ENCODE assay signal across 20 mouse cellular contexts in the genomic region with DNA sequence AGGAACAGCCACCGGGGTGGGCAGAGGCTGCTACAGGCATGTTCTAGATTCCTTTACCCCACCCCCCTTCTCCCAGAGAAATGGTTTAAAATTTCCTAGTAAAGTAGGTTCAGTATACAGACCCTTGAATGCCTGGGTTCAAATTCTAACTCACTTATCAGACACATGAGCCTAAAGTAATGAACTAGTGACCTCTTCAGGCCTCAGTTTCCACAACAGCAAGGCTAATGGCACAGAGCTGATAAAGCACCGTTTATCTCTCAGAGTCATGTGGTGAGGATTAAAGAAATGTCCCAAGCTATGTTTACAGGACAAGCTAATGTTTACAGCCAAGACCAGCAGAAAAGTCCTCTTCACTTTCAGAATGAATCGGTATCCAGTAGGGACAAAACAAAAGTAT. TPM values are rescaled to one million over a fixed set of nuclear protein-coding genes. Genes with fewer than 3 reads are reported as not detected.
DNase-seq lines count a peak whose midpoint lies in the region; ATAC-seq and TF ChIP-seq lines count a peak whose summit lies in the region.
"Had no signal": no experiment of that assay in that cellular context is flagged by ENCODE, and none has a peak within 500 bp of the region (broad histone marks: within the 10 kb centered on the region; RNA-seq: fewer than 3 reads in every experiment).

No protein-coding gene starts in this region.

- H3K27me3 ChIP-seq in hindbrain, postnatal 0 days (ENCODE audit: insufficient read depth, low read length): no peaks in the 10 kb centered on the region
- no peaks in the 10 kb centered on the region for H3K27me3 ChIP-seq in hindbrain, embryonic 16.5 days (replicated peaks; ENCODE audit: control insufficient read depth, insufficient read depth, low read length)
- H3K27me3 ChIP-seq in liver, embryonic 16.5 days (ENCODE audit: control insufficient read depth, insufficient read depth, low read depth, low read length): no peaks in the 10 kb centered on the region
- 0 out of 2 replicates have a peak, but pooled peaks cover 3% of the 10 kb centered on the region for H3K27me3 ChIP-seq in forebrain, embryonic 16.5 days (replicated peaks; ENCODE audit: control insufficient read depth, insufficient read depth, low read length)
- no peaks in the 10 kb centered on the region for H3K27me3 ChIP-seq in midbrain, embryonic 11.5 days (ENCODE audit: control insufficient read depth, insufficient read depth, low read length)
- H3K27me3 ChIP-seq: megakaryocyte, embryonic 14.5 days had no signal

- WGBS in hindbrain, postnatal 0 days: 44% methylated on average over 3 of the region's 3 CpGs
- WGBS in hindbrain, embryonic 16.5 days: 51% methylated on average over 3 of the region's 3 CpGs
- 21% methylated on average over 3 of the region's 3 CpGs for WGBS in liver, embryonic 16.5 days (ENCODE audit: insufficient replicate concordance)
- WGBS in forebrain, embryonic 16.5 days: 49% methylated on average over 3 of the region's 3 CpGs
- WGBS in midbrain, embryonic 11.5 days: 40% methylated on average over 3 of the region's 3 CpGs

- H3K9ac ChIP-seq in hindbrain, postnatal 0 days (replicated peaks; ENCODE audit: low read length): no peak overlapping the region
- H3K9ac ChIP-seq in hindbrain, embryonic 16.5 days (ENCODE audit: low read depth, low read length): no peak overlapping the region
- H3K9ac ChIP-seq in liver, embryonic 16.5 days (ENCODE audit: low read depth, low read length): no peak overlapping the region
- H3K9ac ChIP-seq in forebrain, embryonic 16.5 days (replicated peaks; ENCODE audit: low read depth, low read length): no peak overlapping the region
- H3K9ac ChIP-seq in midbrain, embryonic 11.5 days (ENCODE audit: low read length): no peak overlapping the region
- H3K9ac ChIP-seq: neural tube, embryonic 13.5 days had no signal

- no peak for ATAC-seq in hindbrain, postnatal 0 days
- ATAC-seq in hindbrain, embryonic 16.5 days: no peak
- ATAC-seq in erythroblast, adult 5-6 weeks (replicated peaks; ENCODE audit: low FRiP score, poor library complexity, severe bottlenecking): peak; percentile 65; the same call in 1 of the 2 replicates
- peak; percentile 59 for ATAC-seq in liver, embryonic 16.5 days (ENCODE audit: low read depth)
- ATAC-seq in forebrain, embryonic 16.5 days: no peak
- ATAC-seq in midbrain, embryonic 11.5 days (ENCODE audit: low FRiP score): no peak
- ATAC-seq: forebrain, embryonic 14.5 days had no signal

- no peak overlapping the region for H3K27ac ChIP-seq in hindbrain, postnatal 0 days
- H3K27ac ChIP-seq in hindbrain, embryonic 16.5 days (ENCODE audit: low read depth, low read length): no peak overlapping the region
- 0 out of 2 replicates have a peak overlapping the region, but pooled peaks have one; percentile 16 for H3K27ac ChIP-seq in liver, embryonic 16.5 days (ENCODE audit: low read length)
- no peak overlapping the region for H3K27ac ChIP-seq in forebrain, embryonic 16.5 days (ENCODE audit: low read length)
- no peak overlapping the region for H3K27ac ChIP-seq in midbrain, embryonic 11.5 days (ENCODE audit: low read depth, low read length)
- H3K27ac ChIP-seq: heart, embryonic 10.5 days; neural tube, embryonic 13.5 days had no signal

- H3K4me1 ChIP-seq in hindbrain, postnatal 0 days (ENCODE audit: insufficient read depth, low read length): no peaks in the 10 kb centered on the region
- H3K4me1 ChIP-seq in hindbrain, embryonic 16.5 days (ENCODE audit: control insufficient read depth, insufficient read depth, low read depth, low read length): no peaks in the 10 kb centered on the region
- H3K4me1 ChIP-seq in liver, embryonic 16.5 days (ENCODE audit: control insufficient read depth, low read depth, low read length): peaks cover 19% of the 10 kb centered on the region
- H3K4me1 ChIP-seq in forebrain, embryonic 16.5 days (replicated peaks; ENCODE audit: control insufficient read depth, insufficient read depth, low read length): no peaks in the 10 kb centered on the region
- H3K4me1 ChIP-seq in midbrain, embryonic 11.5 days (ENCODE audit: control insufficient read depth, insufficient read depth, low read length): peaks cover 5% of the 10 kb centered on the region

- H3K4me3 ChIP-seq in hindbrain, postnatal 0 days (ENCODE audit: low read length): no peak overlapping the region
- H3K4me3 ChIP-seq in hindbrain, embryonic 16.5 days (ENCODE audit: low read length): no peak overlapping the region
- no peak overlapping the region for H3K4me3 ChIP-seq in liver, embryonic 16.5 days (ENCODE audit: low read depth, low read length)
- no peak overlapping the region for H3K4me3 ChIP-seq in forebrain, embryonic 16.5 days (replicated peaks; ENCODE audit: low read length)
- no peak overlapping the region for H3K4me3 ChIP-seq in midbrain, embryonic 11.5 days (ENCODE audit: low read depth, low read length)
- H3K4me3 ChIP-seq: heart, embryonic 10.5 days; megakaryocyte, embryonic 14.5 days; neural tube, embryonic 13.5 days had no signal

- H3K9me3 ChIP-seq in hindbrain, postnatal 0 days (ENCODE audit: low read length): no peaks in the 10 kb centered on the region
- no peaks in the 10 kb centered on the region for H3K9me3 ChIP-seq in hindbrain, embryonic 16.5 days (ENCODE audit: control insufficient read depth, low read length)
- H3K9me3 ChIP-seq in liver, embryonic 16.5 days (replicated peaks; ENCODE audit: control insufficient read depth, low read length): no peaks in the 10 kb centered on the region
- H3K9me3 ChIP-seq in forebrain, embryonic 16.5 days (ENCODE audit: control insufficient read depth, low read length): no peaks in the 10 kb centered on the region
- H3K9me3 ChIP-seq in midbrain, embryonic 11.5 days (ENCODE audit: control insufficient read depth, low read length): no peaks in the 10 kb centered on the region
- H3K9me3 ChIP-seq: heart, embryonic 10.5 days; megakaryocyte, embryonic 14.5 days; neural tube, embryonic 13.5 days had no signal

- DNase-seq in hindbrain, postnatal 0 days (ENCODE audit: low spot score): no peak
- peak; percentile 53 for DNase-seq in 416B (ENCODE audit: low read depth)
- DNase-seq in midbrain, embryonic 11.5 days (ENCODE audit: low spot score, missing footprints): no peak
- DNase-seq in embryo, embryonic 10 days (ENCODE audit: low spot score): no peak
- DNase-seq: adrenal gland, postnatal 10 days; B cell, adult 2 months; cerebellum, adult 9-10 months; embryo, embryonic 11 days; gastrocnemius, postnatal 25 days; kidney, postnatal 25 days; lung, adult 18-20 months; thymus, adult 2 months had no signal

- no peak overlapping the region for H3K4me2 ChIP-seq in hindbrain, postnatal 0 days (ENCODE audit: low read depth, low read length)
- H3K4me2 ChIP-seq in hindbrain, embryonic 16.5 days (ENCODE audit: low read length): no peak overlapping the region
- H3K4me2 ChIP-seq in liver, embryonic 16.5 days (ENCODE audit: low read depth, low read length): no peak overlapping the region
- H3K4me2 ChIP-seq in forebrain, embryonic 16.5 days (ENCODE audit: low read length): no peak overlapping the region
- H3K4me2 ChIP-seq in midbrain, embryonic 11.5 days: no peak overlapping the region
- H3K4me2 ChIP-seq: neural tube, embryonic 13.5 days had no signal

- TF ChIP-seq CTCF in hindbrain, postnatal 0 days (IDR thresholded peaks at IDR 0.05; ENCODE audit: low read depth): 0 out of 2 replicates have a peak, but pooled peaks have one; percentile 3

- H3K36me3 ChIP-seq in hindbrain, postnatal 0 days (ENCODE audit: insufficient read depth, low read length): no peaks in the 10 kb centered on the region
- no peaks in the 10 kb centered on the region for H3K36me3 ChIP-seq in hindbrain, embryonic 16.5 days (ENCODE audit: control insufficient read depth, insufficient read depth, low read length)
- H3K36me3 ChIP-seq in liver, embryonic 16.5 days (ENCODE audit: control insufficient read depth, insufficient read depth): no peaks in the 10 kb centered on the region
- no peaks in the 10 kb centered on the region for H3K36me3 ChIP-seq in forebrain, embryonic 16.5 days (ENCODE audit: control insufficient read depth, insufficient read depth)
- H3K36me3 ChIP-seq in midbrain, embryonic 11.5 days (ENCODE audit: control insufficient read depth, insufficient read depth, low read length): no peaks in the 10 kb centered on the region
- H3K36me3 ChIP-seq: heart, embryonic 10.5 days; neural tube, embryonic 13.5 days had no signal

RNA-seq across cellular contexts. Expression of a gene that starts 29.6 kb away (rescaled TPM):
- total RNA-seq in hindbrain, postnatal 0 days (2014; rRNA removed): 53.6 and 55.2 TPM in 2 replicates
- polyA plus RNA-seq in hindbrain, postnatal 0 days (2015; fragmentation: Nextera tagmentation; extraction: Ambion mirVana): 50.9 and 54.8 TPM in 2 replicates
- 47.8 and 63.7 TPM in 2 replicates for polyA plus RNA-seq in hindbrain, embryonic 16.5 days (2015; fragmentation: Nextera tagmentation; extraction: Ambion mirVana)
- 10.7 and 26.5 TPM in 2 replicates for total RNA-seq in erythroblast, adult 5-6 weeks (2015; ENCODE audit: low replicate concordance)
- total RNA-seq in erythroblast, adult 5-6 weeks (2017; ENCODE audit: low replicate concordance): 12.3 and 19.5 TPM in 2 replicates
- 12.3 and 13.6 TPM in 2 replicates for polyA plus RNA-seq in liver, embryonic 16.5 days (2015; fragmentation: Nextera tagmentation; extraction: Ambion mirVana)
- 115 and 123 TPM in 2 replicates for polyA plus RNA-seq in forebrain, embryonic 16.5 days (2015; fragmentation: Nextera tagmentation; extraction: Ambion mirVana)
- polyA plus RNA-seq in midbrain, embryonic 11.5 days (2014; fragmentation: Nextera tagmentation; extraction: Ambion mirVana): 86.2 and 95.4 TPM in 2 replicates

Comparison
In these comparisons a context has a peak if more than half of its experiments do, and no peak if none do; other contexts are left out.
1. ATAC-seq: peak in erythroblast, adult 5-6 weeks (single experiment) and liver, embryonic 16.5 days (single experiment); none in hindbrain, postnatal 0 days (single experiment), hindbrain, embryonic 16.5 days (single experiment), forebrain, embryonic 16.5 days (single experiment) and midbrain, embryonic 11.5 days (single experiment).